Mouse (Mus musculus) stomach, postnatal 0 days (tissue): ENCODE data around the gene 4930415O20Rik.

ENCODE experiments used
- CTCF ChIP-seq: IDR thresholded peaks from 2 replicates; pipeline ENCODE4 v1.5.1; 2016; ENCODE audit warnings: antibody characterized with exemption, low read depth, mild to moderate bottlenecking, moderate library complexity
- EP300 ChIP-seq: optimal IDR thresholded peaks from 2 replicates; pipeline ENCODE3; 2016; ENCODE audit warnings: antibody characterized with exemption

GRCm38 (mm10) chr15:98537923-98538322 lies 32.9 kb upstream of the 4930415O20Rik start:
- TF ChIP-seq CTCF: no peak
- no peak for TF ChIP-seq EP300
